Mouse (Mus musculus) kidney, adult 2 months (tissue): ENCODE results near the gene Polr2a.

Source experiments
- CTCF ChIP-seq: fragments of 200-500 bp; conservative IDR thresholded peaks from 2 replicates; pipeline ENCODE4 v1.5.1; 2011; ENCODE audit warnings: low read depth, mild to moderate bottlenecking, control low read depth, low read length, moderate library complexity, mixed read lengths; ENCODE audit not compliant: insufficient read depth, insufficient read length
- POLR2A ChIP-seq: fragments of 200-500 bp; IDR thresholded peaks from one replicate; pipeline ENCODE4 v1.6.1; 2011; ENCODE audit warnings: low read depth, low read length, control low read depth

DNA sequence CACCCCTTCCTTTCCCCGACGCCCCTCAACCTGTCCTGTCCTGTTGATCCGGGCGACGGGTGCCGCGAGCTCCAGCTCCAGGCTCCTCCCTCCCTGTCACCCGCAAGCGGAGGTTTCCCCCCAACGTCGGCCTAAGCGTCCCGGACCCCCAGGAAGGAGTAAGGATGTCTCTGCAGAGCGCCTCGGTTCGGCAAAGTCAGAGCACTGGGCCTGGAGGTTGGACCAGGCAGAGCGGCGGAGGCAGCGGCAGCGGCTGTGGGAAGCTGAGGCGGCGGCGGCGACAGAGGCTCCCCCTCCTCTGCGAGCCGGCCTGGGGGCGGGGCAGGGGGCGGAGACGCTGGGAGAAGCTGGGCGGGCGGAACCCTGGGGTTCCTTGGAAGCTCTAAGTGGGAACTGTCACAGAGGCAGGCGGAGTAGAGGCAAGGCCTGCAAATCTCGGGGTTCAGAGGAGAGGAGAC lies 44.2 kb upstream of the Polr2a start:
- TF ChIP-seq POLR2A = no peak
- TF ChIP-seq CTCF = no peak
